Mouse (Mus musculus) heart, embryonic 12.5 days (tissue): Measurements from ENCODE around the gene Ahsg. TPM values are rescaled to one million over a fixed set of nuclear protein-coding genes. Genes with fewer than 3 reads are reported as not detected.

Experiments used
- ATAC-seq: fragments of 200-750 bp; cut with Nextera tagmentation; 2 replicates; pipeline ENCODE4 v1.8.0; 2017; ENCODE audit warnings: moderate TSS enrichment, moderate library complexity; ENCODE audit not compliant: insufficient number of reproducible peaks, low FRiP score
- H3K27ac ChIP-seq: fragments of 300-500 bp; sonication (generic); 2 replicates; pipeline ENCODE4 v1.5.1; 2016; ENCODE audit warnings: mild to moderate bottlenecking, moderate library complexity; ENCODE audit not compliant: poor library complexity, severe bottlenecking
- H3K27me3 ChIP-seq: fragments of 300-500 bp; sonication (generic); replicated peaks from 2 replicates; pipeline ENCODE4 v1.6.1; 2016; ENCODE audit warnings: mild to moderate bottlenecking, moderate library complexity
- H3K36me3 ChIP-seq: fragments of 300-500 bp; sonication (generic); 2 replicates; pipeline ENCODE4 v1.6.1; 2016; ENCODE audit warnings: mild to moderate bottlenecking, moderate library complexity
- H3K4me1 ChIP-seq: fragments of 300-500 bp; sonication (generic); replicated peaks from 2 replicates; pipeline ENCODE4 v1.6.1; 2016; ENCODE audit warnings: mild to moderate bottlenecking
- H3K4me2 ChIP-seq: fragments of 300-500 bp; sonication (generic); 2 replicates; pipeline ENCODE4 v1.6.1; 2016; ENCODE audit warnings: mild to moderate bottlenecking, moderate library complexity
- H3K4me3 ChIP-seq: fragments of 300-500 bp; sonication (generic); 2 replicates; pipeline ENCODE4 v1.5.1; 2016; ENCODE audit warnings: mild to moderate bottlenecking
- H3K9ac ChIP-seq: fragments of 300-500 bp; sonication (generic); 2 replicates; pipeline ENCODE4 v1.6.1; 2016; ENCODE audit warnings: mild to moderate bottlenecking, moderate library complexity
- H3K9me3 ChIP-seq: fragments of 300-500 bp; sonication (generic); replicated peaks from 2 replicates; pipeline ENCODE4 v1.6.1; 2016; ENCODE audit warnings: mild to moderate bottlenecking, moderate library complexity
- WGBS: fragments of 180-500 bp; shearing (Covaris S2); methylation state at CpG from one replicate; pipeline ENCODE4 v1.1.7; 2016; 5-methylcytosine and 5-hydroxymethylcytosine counted together
- polyA plus RNA-seq: library from polyadenylated mRNA; unstranded; fragments of >200 nt; fragmentation: Nextera tagmentation; extraction: Ambion mirVana; gene quantifications from 2 replicates; pipeline ENCODE4 v1.2.1, GENCODE M21; 2016

Gene Ahsg
- polyA plus RNA-seq, 1 experiment from 2014 or later: 2.5 TPM

GRCm38 (mm10) chr16:22872397-22872796, 18.7 kb upstream of the Ahsg start:
- Histone ChIP-seq H3K27me3 (no peaks in the 10 kb centered on the region), H3K9me3 (no peaks in the 10 kb centered on the region), H3K27ac (no peak overlapping the region), H3K4me3 (no peak overlapping the region), H3K36me3 (peaks cover 56% of the 10 kb centered on the region), H3K4me2 (no peak overlapping the region), H3K9ac (no peak overlapping the region), H3K4me1 (no peaks in the 10 kb centered on the region)
- 93% methylated on average over 8 of the region's 8 CpGs for WGBS
- ATAC-seq: no peak

DNA sequence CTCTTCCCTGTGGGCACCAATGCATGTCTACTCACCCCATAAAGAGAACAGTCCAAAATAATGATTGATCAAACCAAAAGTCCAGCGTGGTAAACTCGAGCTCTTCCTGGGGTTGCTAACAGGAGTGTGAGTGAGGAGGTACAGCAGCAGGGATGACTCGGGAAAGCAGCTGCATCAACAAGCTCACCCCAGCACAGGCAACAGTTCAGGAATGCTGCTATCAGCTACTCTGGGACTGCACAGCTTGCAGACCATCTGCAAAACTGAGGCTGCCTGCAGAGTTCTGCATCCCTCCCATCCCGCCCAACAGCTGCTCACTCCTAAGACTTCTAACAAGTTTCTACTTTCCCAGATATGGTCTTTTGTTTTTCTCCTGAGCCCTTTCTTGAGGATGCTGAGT, 17.7 kb upstream of the Ahsg start:
- ATAC-seq: no peak
- H3K27me3 ChIP-seq: no peaks in the 10 kb centered on the region
- H3K9me3 ChIP-seq: no peaks in the 10 kb centered on the region
- H3K4me2 ChIP-seq: no peak overlapping the region
- 56% methylated on average over 4 of the region's 4 CpGs for WGBS
- no peak overlapping the region for H3K9ac ChIP-seq
- H3K36me3 ChIP-seq: peaks cover 47% of the 10 kb centered on the region
- no peaks in the 10 kb centered on the region for H3K4me1 ChIP-seq
- H3K4me3 ChIP-seq: no peak overlapping the region
- H3K27ac ChIP-seq: no peak overlapping the region

- H3K27ac ChIP-seq: no peak overlapping the region
- H3K4me3 ChIP-seq: no peak overlapping the region
- H3K36me3 ChIP-seq: peaks cover 17% of the 10 kb centered on the region
- H3K4me2 ChIP-seq: no peak overlapping the region
- ATAC-seq: no peak
- no peaks in the 10 kb centered on the region for H3K9me3 ChIP-seq
- no peaks in the 10 kb centered on the region for H3K27me3 ChIP-seq
- WGBS: 46% methylated on average over 9 of the region's 9 CpGs
- no peak overlapping the region for H3K9ac ChIP-seq
- H3K4me1 ChIP-seq: peaks cover 5% of the 10 kb centered on the region; the same call in 1 of the 2 replicates
Measured at GRCm38 (mm10) chr16:22876218-22877043, 14.6 kb upstream of the Ahsg start.

- Histone ChIP-seq H3K4me1 (peaks cover 6% of the 10 kb centered on the region; the same call in 1 of the 2 replicates), H3K9me3 (no peaks in the 10 kb centered on the region), H3K27ac (no peak overlapping the region), H3K9ac (no peak overlapping the region), H3K27me3 (no peaks in the 10 kb centered on the region), H3K36me3 (peaks cover 4% of the 10 kb centered on the region), H3K4me3 (no peak overlapping the region), H3K4me2 (no peak overlapping the region)
- no peak for ATAC-seq
- WGBS: 70% methylated on average over 11 of the region's 11 CpGs
Measured at GRCm38 (mm10) chr16:22877660-22878390, 13.3 kb upstream of the Ahsg start.

DNA sequence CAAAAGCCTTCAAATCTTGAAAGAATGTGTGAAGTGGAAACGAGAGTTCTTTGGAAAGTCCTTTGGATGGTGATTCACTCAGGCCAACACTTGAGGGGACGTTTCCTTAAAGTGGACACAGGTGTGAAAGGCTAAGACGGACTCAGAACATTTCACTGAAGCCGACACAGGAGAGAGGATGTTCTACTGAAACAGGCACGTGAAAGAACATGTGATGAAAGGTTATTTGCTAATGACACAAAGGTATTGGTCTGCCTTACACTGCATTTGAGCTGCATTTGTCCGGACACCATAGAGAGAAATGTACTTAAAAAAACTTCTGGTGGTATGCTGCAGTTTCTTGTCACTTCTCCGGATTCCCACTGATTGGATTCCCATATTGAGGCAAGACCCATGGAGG, 12.4 kb upstream of the Ahsg start:
- peaks cover 6% of the 10 kb centered on the region; the same call in 1 of the 2 replicates for H3K4me1 ChIP-seq
- H3K4me3 ChIP-seq: no peak overlapping the region
- no peaks in the 10 kb centered on the region for H3K9me3 ChIP-seq
- no peaks in the 10 kb centered on the region for H3K27me3 ChIP-seq
- no peak overlapping the region for H3K27ac ChIP-seq
- ATAC-seq: no peak
- WGBS: 74% methylated on average over 7 of the region's 7 CpGs
- H3K36me3 ChIP-seq: no peaks in the 10 kb centered on the region
- H3K9ac ChIP-seq: no peak overlapping the region
- H3K4me2 ChIP-seq: no peak overlapping the region

GRCm38 (mm10) chr16:22879945-22880595, 11.0 kb upstream of the Ahsg start:
- 56% methylated on average over 7 of the region's 7 CpGs for WGBS
- Histone ChIP-seq H3K27ac (no peak overlapping the region; the same call in 1 of the 2 replicates), H3K27me3 (no peaks in the 10 kb centered on the region), H3K4me3 (no peak overlapping the region), H3K4me1 (peaks cover 6% of the 10 kb centered on the region; the same call in 1 of the 2 replicates), H3K4me2 (no peak overlapping the region), H3K36me3 (no peaks in the 10 kb centered on the region), H3K9ac (no peak overlapping the region), H3K9me3 (no peaks in the 10 kb centered on the region)
- no peak for ATAC-seq

DNA sequence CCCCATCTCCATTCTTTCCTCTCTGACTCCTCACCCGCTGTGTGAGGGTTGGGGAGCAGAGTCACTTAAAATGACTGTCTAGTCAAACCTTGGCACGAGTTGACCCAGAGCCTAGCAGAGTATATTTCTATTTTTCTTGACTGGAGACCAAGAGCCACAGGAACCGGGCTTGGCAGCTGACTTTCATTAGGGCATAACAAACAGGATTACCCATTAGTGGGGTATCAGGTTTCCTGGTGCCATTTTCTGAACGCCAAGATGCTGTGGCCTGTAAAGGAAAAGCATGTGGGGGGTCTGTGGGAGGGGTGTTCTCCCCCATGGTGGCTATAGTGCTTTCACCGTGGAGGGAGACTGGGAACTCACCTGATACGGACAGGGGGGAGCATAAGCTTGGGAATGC, 10.2 kb upstream of the Ahsg start:
- H3K36me3 ChIP-seq: no peaks in the 10 kb centered on the region
- H3K27ac ChIP-seq: no peak overlapping the region
- no peak overlapping the region for H3K4me2 ChIP-seq
- no peaks in the 10 kb centered on the region for H3K27me3 ChIP-seq
- WGBS: 33% methylated on average over 6 of the region's 6 CpGs
- ATAC-seq: no peak
- no peak overlapping the region for H3K9ac ChIP-seq
- peaks cover 6% of the 10 kb centered on the region; the same call in 1 of the 2 replicates for H3K4me1 ChIP-seq
- no peak overlapping the region for H3K4me3 ChIP-seq
- no peaks in the 10 kb centered on the region for H3K9me3 ChIP-seq

- 43% methylated on average over 4 of the region's 4 CpGs for WGBS
- no peaks in the 10 kb centered on the region for H3K36me3 ChIP-seq
- no peaks in the 10 kb centered on the region for H3K27me3 ChIP-seq
- no peaks in the 10 kb centered on the region for H3K9me3 ChIP-seq
- H3K4me2 ChIP-seq: no peak overlapping the region
- H3K4me1 ChIP-seq: peaks cover 6% of the 10 kb centered on the region; the same call in 1 of the 2 replicates
- H3K4me3 ChIP-seq: no peak overlapping the region
- no peak for ATAC-seq
- no peak overlapping the region for H3K27ac ChIP-seq
- H3K9ac ChIP-seq: no peak overlapping the region
Measured at GRCm38 (mm10) chr16:22881487-22881886, 9.6 kb upstream of the Ahsg start.

GRCm38 (mm10) chr16:22883441-22883840, 7.6 kb upstream of the Ahsg start:
- Histone ChIP-seq H3K27ac (no peak overlapping the region), H3K4me2 (no peak overlapping the region), H3K4me1 (peaks cover 6% of the 10 kb centered on the region; the same call in 1 of the 2 replicates), H3K27me3 (0 out of 2 replicates have a peak, but pooled peaks cover 3% of the 10 kb centered on the region), H3K36me3 (no peaks in the 10 kb centered on the region), H3K9me3 (no peaks in the 10 kb centered on the region), H3K9ac (no peak overlapping the region), H3K4me3 (no peak overlapping the region)
- no peak for ATAC-seq
- 70% methylated on average over 5 of the region's 5 CpGs for WGBS

DNA sequence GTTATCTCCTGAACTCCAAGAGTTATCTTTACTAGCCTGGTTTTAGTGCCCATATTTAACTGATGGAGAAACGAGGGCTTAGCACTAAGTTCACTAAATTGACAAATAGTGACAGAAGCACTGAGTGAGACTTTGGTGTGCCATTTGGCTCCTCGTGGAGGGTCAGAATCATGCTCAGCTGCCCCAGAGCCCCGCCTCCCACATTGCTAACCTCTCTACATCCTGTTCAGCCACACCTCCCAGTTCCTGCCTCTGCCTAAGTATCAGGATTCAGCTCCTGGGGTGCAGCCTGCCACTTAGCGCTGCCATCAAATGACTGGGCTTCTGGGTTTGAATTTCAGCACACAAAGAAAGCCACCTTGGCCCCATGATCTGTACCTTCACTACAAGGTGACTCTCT, 5.7 kb upstream of the Ahsg start:
- Histone ChIP-seq H3K9me3 (no peaks in the 10 kb centered on the region), H3K9ac (no peak overlapping the region), H3K4me2 (no peak overlapping the region), H3K4me1 (peaks cover 6% of the 10 kb centered on the region; the same call in 1 of the 2 replicates), H3K4me3 (no peak overlapping the region), H3K36me3 (no peaks in the 10 kb centered on the region), H3K27me3 (peaks cover 3% of the 10 kb centered on the region; the same call in 1 of the 2 replicates), H3K27ac (no peak overlapping the region)
- no peak for ATAC-seq
- 32% methylated on average over 4 of the region's 4 CpGs for WGBS

DNA sequence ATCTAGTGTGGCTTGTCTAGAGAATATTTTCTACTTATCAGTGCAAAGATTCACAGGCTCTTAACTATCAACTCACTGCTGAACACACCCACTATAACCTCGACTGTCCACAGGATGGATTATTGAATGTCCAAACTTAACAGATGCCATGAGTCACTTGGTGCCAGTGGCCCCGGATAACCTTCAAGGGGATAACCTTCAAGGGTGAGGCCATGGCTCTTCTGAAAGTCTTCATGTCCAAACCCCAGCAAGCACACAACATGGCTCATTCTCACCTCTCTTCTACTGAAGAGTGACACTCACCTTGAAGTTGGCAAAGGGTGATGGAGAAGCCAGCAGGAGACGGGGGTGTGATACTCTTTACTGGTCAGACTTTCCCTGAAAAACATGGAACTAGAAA, 4.4 kb upstream of the Ahsg start:
- WGBS: 62% methylated on average over 3 of the region's 3 CpGs

More for the DNA sequence above, 4.4 kb upstream of the Ahsg start:
- Histone ChIP-seq H3K4me3 (no peak overlapping the region), H3K9ac (no peak overlapping the region), H3K27ac (no peak overlapping the region), H3K36me3 (no peaks in the 10 kb centered on the region), H3K9me3 (no peaks in the 10 kb centered on the region), H3K4me1 (no peaks in the 10 kb centered on the region; the same call in 1 of the 2 replicates), H3K4me2 (no peak overlapping the region), H3K27me3 (peaks cover 3% of the 10 kb centered on the region; the same call in 1 of the 2 replicates)
- ATAC-seq: no peak
